Mouse (Mus musculus) monocyte, adult 2 months (primary cell): ENCODE measurements around the gene 3110082J24Rik.

ENCODE experiments used
- DNase-seq, 2 experiments: peaks; one replicate each; pipeline ENCODE4 v3.0.0; 2022; ENCODE audit warnings: low spot score in 2 of 2, low read depth in 1 of 2

The 3110082J24Rik gene

GRCm38 (mm10) chr5:30119163-30119562, 13.3 kb upstream of the 3110082J24Rik start:
- DNase-seq = no peak

DNA sequence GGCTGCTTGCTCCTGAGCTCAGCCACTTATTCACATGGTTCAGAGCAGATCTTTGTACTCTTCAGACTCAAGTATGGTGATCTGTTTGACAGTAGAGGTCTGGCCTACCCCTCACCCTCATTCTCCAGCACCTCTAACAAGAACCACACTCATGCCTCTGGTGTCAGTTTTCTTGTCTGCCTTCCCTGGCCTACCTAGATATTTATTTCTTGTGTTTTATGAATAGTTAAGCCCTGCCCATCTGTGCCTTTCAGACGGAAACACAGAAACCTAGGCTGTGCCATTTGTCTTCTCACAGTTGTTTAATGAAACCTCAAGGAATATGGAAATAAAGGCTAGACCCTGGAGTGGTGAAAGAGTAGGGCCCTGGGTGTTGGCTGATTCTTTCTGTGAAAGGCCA, 12.1 kb upstream of the 3110082J24Rik start:
- no peak for DNase-seq

GRCm38 (mm10) chr5:30115718-30116117, 9.8 kb upstream of the 3110082J24Rik start:
- no peak for DNase-seq

GRCm38 (mm10) chr5:30114761-30115140, 8.9 kb upstream of the 3110082J24Rik start:
- no peak for DNase-seq

- DNase-seq = peak in 1 of 2 experiments; percentile 13
These were observed 8.2 kb upstream of the 3110082J24Rik start for GRCm38 (mm10) chr5:30113881-30114760.

- DNase-seq = no peak
These were observed 6.7 kb upstream of the 3110082J24Rik start for GRCm38 (mm10) chr5:30112533-30113068.

GRCm38 (mm10) chr5:30111771-30112170, 5.9 kb upstream of the 3110082J24Rik start:
- no peak for DNase-seq

DNA sequence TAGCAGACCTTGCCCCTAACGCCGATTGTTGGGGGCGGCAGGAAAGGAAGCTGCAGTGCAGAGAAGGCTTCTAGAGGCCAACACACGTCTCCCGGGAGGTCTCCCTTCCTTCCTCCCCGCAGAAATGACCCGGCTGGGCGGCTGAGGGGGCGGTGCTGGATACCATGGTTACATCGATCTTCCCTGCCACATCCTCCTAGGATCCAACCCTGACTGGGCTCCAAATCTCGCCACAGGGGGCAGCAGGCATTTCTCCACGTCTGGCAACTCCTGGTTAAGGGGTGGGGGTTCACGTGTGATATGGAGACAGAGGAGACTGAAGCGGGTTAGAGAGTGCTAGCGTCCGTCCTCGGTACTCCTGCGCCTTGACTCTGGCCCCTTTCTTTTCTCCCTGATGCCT, 5.2 kb upstream of the 3110082J24Rik start:
- DNase-seq = no peak

DNA sequence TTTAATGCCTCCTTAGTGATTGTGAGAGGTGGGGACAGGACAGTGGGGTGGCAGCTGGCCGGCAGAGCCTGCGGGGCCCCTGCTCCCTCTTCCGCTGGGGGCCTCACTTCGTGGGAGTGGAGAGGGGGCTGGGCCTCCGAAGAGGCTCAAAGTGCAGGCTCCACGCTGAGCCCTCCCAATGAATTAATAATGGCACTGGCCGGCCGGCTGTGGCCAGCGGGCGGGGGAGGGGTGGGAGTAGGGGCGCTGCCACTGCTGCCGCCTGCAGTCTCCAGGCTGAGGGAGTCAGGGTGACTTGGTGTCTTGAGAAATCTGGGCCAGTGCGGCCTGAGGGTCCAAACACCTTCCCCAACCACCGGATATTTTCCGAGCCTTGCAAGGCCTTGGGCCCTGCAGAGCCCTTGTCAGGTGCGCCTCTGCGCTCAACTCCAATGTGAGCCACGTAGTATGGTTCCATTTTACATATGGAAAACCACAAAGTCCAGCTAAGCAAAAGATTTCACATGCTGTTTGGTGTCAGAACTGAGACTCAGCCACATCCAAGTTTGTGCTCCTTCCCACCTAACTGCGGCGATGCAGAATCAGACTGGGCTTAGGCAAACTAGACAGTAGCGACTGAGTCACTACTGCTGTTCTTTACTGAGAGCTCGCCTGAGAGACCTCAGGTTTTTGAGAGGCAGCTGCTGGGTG, 4.6 kb upstream of the 3110082J24Rik start:
- no peak for DNase-seq

GRCm38 (mm10) chr5:30109899-30110298, 4.0 kb upstream of the 3110082J24Rik start:
- DNase-seq = no peak

- no peak for DNase-seq
These were observed 2.3 kb upstream of the 3110082J24Rik start for GRCm38 (mm10) chr5:30108233-30108632.

GRCm38 (mm10) chr5:30107611-30108041, 1.7 kb upstream of the 3110082J24Rik start:
- no peak for DNase-seq

DNA sequence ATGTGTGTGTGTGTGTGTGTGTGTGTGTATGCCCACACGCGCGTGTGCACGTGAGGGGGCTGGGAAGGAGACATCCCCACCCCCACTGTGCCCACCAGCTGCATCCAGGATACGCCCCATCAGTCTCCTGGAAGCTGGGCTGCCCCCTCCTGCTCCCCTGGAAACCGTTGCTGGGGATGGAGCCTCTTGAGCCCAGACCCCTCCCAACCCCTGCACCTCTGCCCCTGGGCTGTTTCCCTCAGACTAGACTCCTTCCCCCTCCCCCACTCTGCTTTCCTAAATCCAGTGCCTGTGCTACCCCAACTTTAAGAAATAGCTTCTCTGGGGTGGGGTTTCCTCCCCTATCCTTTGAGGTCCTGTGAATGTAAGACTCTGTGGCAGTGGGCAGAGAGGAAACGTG, 1.3 kb upstream of the 3110082J24Rik start:
- DNase-seq = no peak

DNA sequence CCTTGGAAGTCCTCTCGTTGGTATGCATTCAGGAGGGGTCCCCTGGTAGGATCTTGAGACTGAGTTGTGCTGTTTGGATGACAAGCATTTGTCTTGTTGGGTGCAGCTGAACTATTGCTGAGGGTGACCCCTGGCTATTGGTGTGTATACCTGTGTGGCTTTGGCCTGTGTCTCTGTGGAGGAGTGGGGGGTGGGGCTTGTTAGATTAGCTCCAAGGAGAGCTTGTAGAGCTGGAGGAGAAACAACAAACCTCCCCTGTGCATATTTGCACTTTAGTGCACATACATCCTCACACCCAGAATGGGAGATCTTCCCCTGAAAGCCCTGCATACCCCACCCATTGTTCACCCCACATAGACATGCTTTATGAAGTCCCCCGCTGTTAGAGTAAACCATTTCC, 870 bp upstream of the 3110082J24Rik start:
- DNase-seq = no peak

DNA sequence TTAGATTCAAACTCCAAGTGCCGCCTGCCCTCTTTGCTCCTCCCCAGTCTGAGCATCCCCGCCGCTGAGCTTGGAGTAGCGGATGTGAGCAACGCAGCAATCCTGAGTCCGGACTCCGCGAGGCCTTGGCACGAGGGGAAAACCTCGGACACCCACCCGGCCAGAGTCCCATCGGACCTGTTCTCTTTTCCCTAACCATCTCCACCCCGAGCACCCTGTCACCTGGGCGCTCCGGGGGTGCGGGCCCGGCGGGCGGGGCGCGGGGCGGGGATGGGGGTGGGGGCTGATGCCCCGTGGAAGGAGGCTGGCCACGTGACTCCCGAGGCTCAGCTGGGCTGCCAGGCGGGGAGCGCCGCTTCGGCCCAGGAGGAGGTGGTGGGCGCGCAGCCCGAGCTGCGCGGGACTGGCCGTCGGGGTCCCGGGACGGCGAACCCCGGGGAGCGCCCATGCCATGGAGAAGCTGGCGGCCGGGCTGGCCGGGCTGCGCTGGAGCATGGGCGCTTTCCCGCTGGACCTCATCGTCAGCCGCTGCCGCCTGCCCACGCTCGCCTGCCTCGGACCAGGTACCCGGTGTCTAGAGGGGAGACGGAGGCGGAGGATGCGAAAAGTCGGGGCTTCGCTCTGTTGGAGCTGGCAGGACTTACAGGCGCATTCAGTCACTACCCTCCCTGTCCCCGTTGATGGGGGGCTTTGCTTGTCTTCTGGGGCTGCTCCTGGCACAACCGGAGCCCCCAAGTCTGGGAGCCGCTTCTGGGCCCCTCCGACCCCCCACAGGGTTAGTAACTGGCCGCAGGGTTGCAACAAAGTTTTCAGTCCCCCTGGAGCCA, 832 bp downstream of the 3110082J24Rik start, which contains the start of gene Garem2:
Gene Garem2, plus strand, starts transcription at position 321 of the 827 bp plus-strand sequence.
- no peak for DNase-seq

DNA sequence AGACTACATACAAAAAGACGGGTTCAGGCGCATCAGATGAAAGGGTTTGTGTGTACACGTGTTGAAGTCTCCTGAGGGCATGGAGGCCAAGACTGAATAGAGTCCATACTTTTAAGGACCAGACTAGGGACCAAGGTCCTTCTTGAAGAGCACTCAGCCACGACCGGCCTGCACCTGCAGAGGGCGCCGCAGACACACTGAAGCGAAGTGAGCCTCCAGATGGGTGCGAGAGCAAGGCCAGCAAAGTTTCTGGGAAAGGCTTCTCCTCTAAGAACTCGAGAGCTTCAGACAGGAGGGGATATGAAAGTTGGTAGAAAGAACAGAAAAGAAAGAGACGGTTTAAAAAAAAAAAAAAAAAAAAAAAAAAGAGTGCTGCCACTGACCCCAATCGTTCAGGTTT, 1.5 kb downstream of the 3110082J24Rik start:
- no peak for DNase-seq

GRCm38 (mm10) chr5:30103340-30103739, 2.5 kb downstream of the 3110082J24Rik start:
- no peak for DNase-seq

DNA sequence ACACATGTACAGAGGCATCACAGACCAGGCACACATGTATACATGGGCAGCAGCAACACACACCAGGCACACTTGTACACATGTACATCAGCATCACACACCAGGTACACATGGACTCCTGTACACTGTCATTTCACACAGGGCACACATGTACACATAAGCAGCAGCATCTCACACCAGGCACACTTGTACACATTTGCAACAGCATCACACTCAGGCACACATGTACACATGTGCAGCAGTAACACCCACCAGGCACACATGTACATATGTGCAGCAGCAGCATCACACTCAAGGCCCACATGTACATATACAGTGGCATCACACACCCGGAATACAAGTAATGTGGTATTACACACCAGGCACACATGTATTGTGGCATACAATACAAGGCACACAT, 7.6 kb downstream of the 3110082J24Rik start:
- no peak for DNase-seq

GRCm38 (mm10) chr5:30095731-30096130, 10.2 kb downstream of the 3110082J24Rik start:
- no peak for DNase-seq

DNA sequence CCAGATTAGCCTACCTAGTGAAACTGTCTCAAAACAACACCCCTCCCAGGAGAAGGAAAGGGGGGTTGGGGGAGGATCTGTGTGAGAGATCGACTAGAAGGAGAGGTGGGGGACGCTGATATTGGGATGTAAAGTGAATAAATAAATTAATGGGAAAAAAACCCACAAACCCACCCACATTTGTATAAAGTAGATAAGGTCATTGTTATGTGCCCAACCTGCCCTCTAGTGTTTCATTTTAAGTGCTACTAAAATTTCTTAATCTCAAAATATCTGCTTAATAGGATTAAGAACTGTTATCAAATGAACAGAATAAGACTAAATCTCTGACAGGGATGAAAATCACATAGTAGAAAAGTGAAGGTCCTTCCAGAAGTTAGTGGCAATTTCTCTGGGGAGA, 11.5 kb downstream of the 3110082J24Rik start:
- no peak for DNase-seq

- no peak for DNase-seq
These were observed 13.2 kb downstream of the 3110082J24Rik start for GRCm38 (mm10) chr5:30092701-30093100.
